Mouse (Mus musculus) heart, postnatal 0 days (tissue): ENCODE results near the gene Pnpla1.

Experiments
- CTCF ChIP-seq: IDR thresholded peaks from 2 replicates; pipeline ENCODE4 v1.5.1; 2016; ENCODE audit warnings: antibody characterized with exemption, control low read depth, low read depth
- EP300 ChIP-seq: IDR thresholded peaks from 2 replicates; pipeline ENCODE4 v1.6.1; 2016; ENCODE audit warnings: antibody characterized with exemption, low read depth

GRCm38 (mm10) chr17:28823004-28823745 lies 35.0 kb upstream of the Pnpla1 start:
- TF ChIP-seq CTCF (no peak), EP300 (no peak)
